Mouse (Mus musculus) heart, adult 8-10 months (tissue): ENCODE measurements around the gene Erlin1. TPM values are rescaled to one million over a fixed set of nuclear protein-coding genes. Genes with fewer than 3 reads are reported as not detected.

Experiments used
- DNase-seq: peaks from one replicate; pipeline ENCODE4 v3.0.0; 2022; ENCODE audit warnings: low spot score
- total RNA-seq, 4 experiments: library from RNA; stranded (reverse); gene quantifications; 2 replicates each; pipeline ENCODE4 v1.2.4; 2022

Gene Erlin1
- 10 to 100 TPM in 1 of 4 experiments, 1 to 10 TPM in 3; 6.7 to 11.7 (median 7.7) TPM for total RNA-seq

DNA sequence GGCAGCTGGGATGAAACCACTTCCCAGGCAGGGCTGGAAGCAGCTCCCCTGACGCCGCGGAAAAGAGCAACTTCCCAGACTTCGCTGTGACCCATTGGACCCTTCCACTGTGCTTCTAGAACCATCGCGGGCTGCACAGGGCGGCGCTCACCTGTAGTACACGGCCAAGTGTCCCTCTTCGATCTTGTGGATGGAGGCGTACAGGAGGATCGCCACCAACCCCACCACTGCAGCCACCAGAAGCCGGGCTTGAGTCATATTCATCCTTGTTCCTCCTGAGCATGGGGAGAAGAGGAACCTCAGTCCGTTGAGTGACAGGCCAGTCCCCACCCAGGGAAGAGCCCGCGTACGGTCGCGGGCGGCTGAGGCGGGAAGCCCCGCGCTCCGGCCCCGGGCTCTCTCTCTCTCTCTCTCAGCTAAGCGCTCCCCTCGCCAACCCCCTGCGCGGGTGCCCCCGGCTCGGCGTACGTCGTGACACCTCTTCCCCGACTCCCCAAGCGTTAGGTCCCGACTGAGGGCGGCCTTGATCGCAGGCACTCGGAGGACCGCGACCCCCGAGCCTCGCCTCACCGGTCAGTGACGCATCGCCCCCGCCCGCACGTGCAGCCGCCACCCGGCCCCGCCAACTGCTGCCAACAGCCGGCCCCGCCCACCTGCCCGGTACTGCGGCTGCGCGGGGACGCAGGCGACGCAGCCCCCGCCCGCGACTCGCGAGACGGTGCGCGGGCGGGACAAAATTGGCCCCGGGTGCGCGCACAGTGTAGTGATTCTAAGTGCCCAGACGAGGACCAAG lies at the start of gene Erlin1:
Gene Erlin1, minus strand, starts transcription at position 665 of the 793 bp plus-strand sequence.
- peak; percentile 83 for DNase-seq

- no peak for DNase-seq
Measured at GRCm38 (mm10) chr19:44117793-44118192, 48.2 kb upstream of the Erlin1 start.

- DNase-seq, result no peak
Measured at GRCm38 (mm10) chr19:44111706-44112105, 42.1 kb upstream of the Erlin1 start.

DNA sequence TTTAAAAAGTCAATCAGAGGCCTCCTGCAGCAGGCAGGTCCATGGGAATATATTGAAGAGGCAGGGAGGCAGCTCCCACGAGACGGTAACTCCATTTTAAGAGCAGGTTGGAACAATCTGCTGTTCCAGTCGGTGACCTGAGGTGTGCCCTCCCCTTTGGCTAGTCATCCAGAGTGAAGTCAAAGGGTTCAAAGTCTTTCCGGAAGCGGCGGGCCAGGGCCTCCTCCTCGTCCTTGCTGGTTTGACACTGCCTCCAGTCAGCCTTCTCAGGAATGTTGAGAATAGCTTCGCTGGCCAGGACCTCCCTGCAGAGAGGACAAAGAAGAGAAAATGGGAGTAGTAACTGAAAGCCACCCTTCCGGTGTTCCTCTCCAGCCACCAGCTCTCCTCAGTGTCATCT lies 40.8 kb upstream of the Erlin1 start:
- no peak for DNase-seq

GRCm38 (mm10) chr19:44108996-44109395 lies 39.4 kb upstream of the Erlin1 start:
- DNase-seq, result no peak

DNA sequence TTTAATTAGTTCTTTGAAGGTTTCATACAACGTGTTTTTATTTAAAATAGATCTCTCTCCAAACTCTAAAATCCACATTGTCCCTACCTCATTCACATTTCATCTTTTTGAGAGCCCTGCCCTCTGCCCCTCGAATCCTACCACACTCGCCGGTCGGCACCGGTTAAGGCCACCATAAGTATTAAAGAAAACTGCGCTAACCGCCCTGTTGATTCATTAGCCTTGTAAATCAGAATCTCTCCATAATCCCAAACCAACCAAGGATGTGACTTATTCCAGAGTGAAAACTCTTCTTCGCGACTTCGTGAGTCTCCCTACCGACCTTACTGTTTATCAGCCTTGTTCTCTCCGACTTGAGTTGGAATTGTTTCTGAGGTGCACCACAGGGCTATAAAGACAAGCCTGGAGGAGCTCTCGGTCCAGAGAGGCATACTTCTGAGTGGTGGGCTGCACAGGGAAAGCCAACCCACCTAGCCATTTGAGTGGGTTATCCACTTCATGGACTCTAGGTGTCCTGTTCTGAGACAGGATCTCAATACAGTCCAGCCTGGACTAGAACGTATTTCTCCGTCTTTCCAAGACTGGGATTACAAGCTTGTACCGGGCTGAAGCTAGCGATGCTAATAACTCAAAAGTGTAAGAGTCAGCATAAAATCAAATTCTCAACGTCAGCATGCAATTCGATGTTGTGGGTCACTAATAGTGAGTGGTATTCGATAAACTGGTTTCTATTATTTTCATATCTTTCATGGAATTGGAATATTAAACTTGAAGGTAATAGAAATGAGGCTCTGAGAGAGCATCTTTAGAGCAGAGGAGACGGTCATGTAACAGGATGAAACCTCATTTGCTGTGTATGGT lies 38.3 kb upstream of the Erlin1 start:
- DNase-seq, result no peak

DNA sequence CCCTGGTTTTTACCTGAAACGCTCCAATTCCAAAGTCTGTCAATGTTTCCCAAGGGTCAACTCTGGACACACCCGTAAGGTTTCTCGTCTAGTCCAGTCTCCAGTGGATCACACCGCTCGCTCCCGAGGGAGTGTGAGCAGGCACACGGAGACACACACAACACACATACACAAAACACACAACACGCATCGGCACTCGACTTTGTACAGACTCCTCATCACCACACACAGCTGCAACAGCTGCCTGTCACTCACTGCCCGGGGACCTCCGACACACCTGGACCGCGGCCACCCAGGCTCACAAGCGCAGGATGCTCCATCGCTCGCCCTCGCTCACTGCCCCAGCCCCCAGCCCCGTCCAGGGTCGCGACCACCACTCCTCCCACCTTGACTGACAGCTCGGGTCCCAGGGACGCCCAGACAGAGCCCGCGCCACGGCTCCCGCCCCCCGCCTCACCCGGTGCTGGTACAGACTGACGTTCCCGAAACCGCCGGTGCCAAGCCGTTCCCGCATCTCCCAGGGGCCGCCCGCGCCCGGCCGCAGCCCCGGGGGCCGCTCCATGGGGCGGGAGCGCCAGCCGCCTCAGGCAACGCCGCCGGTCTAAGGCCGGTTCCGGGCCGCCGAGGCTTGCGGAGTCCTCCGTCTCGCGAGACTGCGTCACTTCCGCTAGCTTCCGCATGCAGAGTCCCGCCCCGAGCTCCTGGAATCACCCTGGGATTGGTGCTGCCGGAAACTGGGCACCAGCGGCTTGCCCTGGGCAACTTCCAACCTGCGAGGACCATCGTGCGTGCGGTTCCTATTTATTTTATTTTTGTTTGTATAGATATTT lies 37.5 kb upstream of the Erlin1 start, which contains the start of gene Chuk:
Gene Chuk, minus strand, starts transcription at position 650 of the 830 bp plus-strand sequence.
- DNase-seq, result peak; percentile 95

DNA sequence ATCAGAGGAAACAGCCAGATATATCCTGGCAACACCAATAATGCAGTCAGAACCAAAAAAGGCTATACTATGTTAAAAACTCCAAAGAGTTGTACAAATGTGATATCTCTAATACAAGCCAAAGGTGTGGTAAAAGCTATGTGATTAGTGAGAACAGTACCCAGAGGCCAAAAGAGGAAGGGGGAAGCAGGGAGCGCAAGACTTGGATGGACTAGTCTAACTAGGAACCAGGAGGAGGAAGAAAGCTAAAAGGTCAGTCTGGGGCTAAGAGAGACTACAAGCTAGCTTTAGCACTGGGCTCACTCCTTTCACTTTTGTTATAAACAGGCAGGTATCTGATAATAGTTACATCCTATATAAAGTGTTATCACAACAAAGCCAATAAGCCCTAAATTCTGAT lies 34.8 kb upstream of the Erlin1 start:
- DNase-seq, result no peak

DNA sequence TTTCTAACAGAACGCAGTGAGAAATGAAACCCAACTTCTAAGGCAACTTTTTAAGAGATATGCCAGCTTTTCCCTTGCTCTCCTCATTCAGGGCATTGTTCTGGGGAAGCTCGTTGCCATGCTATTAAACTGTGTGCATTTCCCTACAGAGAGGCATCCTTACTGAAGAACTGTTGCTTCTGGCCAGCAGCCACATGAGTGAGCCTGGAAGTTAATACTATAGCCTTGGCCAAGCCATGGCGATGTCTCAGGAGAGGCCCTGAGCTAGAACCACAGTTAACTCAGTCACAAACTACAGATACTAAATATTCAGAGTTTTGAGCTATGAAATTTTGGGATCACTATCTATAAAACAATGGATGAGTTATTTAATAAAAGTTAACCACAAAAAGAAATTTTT lies 33.4 kb upstream of the Erlin1 start:
- DNase-seq, result no peak

GRCm38 (mm10) chr19:44100840-44101239 lies 31.3 kb upstream of the Erlin1 start:
- no peak for DNase-seq

DNA sequence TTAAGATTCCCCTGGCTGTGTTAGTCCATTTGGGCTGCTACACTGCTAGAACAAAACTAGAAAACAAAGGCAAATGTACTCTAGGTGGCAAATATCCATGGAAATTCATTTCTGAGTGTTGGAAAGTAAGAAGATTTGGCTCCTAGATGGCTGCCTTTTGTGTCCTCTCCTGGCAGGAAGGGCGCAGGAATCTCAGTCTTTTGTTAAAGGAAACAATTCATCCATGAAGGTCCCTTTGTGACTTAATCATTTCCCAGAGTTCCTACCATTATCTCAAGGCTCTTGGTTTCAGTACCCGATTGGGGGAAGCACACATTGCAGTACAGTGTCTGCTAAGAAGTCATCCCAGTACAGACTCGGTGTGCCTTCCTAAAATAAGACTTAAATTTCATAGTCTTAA lies 16.7 kb upstream of the Erlin1 start:
- no peak for DNase-seq

GRCm38 (mm10) chr19:44080920-44081319 lies 11.3 kb upstream of the Erlin1 start:
- DNase-seq, result no peak

GRCm38 (mm10) chr19:44080023-44080422 lies 10.4 kb upstream of the Erlin1 start:
- DNase-seq, result no peak

GRCm38 (mm10) chr19:44077024-44077423 lies 7.4 kb upstream of the Erlin1 start:
- DNase-seq, result no peak

DNA sequence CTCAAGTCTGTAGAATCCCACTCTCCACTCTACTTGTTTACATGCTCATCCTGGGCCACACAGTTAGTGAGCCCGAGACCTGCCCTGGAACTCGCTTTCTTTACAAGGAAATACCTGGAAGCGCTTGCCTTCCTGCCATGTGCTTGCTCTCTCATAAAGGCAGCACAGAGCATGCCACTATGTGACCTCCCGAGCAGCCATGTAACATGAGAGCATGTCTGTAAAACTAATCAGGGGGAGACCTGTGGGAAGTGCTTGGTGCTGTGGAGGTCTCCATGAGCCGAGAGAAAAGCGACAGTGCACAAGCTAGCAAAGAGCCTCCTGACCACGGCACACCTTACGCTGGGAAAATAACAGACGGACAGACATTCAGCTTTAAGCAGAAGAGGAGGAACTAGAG lies 6.9 kb upstream of the Erlin1 start:
- no peak for DNase-seq

GRCm38 (mm10) chr19:44074986-44075385 lies 5.4 kb upstream of the Erlin1 start:
- no peak for DNase-seq

- no peak for DNase-seq
Measured at GRCm38 (mm10) chr19:44071166-44071565, 1.6 kb upstream of the Erlin1 start.

GRCm38 (mm10) chr19:44069914-44070232 lies 288 bp upstream of the Erlin1 start:
- DNase-seq, result no peak

GRCm38 (mm10) chr19:44068232-44068631 lies 1.4 kb downstream of the Erlin1 start:
- no peak for DNase-seq

DNA sequence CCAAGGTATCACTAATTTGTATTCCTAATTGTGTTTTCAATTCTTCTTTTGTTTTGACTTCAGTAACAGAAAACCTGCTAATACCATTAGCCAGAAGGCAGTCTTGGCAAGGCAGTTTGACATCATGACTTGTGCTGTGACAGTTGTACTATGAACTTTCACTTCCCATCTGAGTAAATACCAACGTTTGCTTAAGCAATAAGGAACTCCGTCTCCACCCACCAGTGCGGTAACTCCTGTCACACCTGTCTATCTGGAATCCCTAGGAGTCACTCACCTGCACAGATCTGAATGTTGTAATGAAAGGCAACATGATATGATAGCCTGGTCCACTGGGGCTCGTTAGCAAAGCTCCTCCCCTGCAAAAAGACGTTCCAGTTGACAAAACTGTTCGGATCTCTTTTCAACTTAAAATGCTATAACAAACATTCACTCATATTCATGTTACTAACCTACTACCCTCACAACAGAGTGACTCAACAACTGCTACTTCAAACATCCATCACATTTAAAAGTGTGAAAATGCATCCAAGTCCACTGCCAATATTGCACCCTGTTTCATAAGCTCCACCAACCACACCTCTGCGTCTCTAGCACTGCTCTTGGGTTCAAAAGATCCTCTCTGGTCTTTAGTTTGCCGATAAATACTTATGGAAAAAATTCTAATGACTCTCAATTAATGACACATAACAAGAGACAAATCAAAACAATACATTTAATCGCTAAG lies 2.1 kb downstream of the Erlin1 start:
- DNase-seq, result no peak

- no peak for DNase-seq
Measured at GRCm38 (mm10) chr19:44064734-44065133, 4.9 kb downstream of the Erlin1 start.
